Mouse (Mus musculus) stomach, embryonic 15.5 days (tissue): ENCODE data around the gene Akr1a1. TPM values are rescaled to one million over a fixed set of nuclear protein-coding genes. Genes with fewer than 3 reads are reported as not detected.

ENCODE experiments used
- ATAC-seq: fragments of 200-750 bp; cut with Nextera tagmentation; 2 replicates; pipeline ENCODE4 v1.8.0; 2017; ENCODE audit warnings: low read depth, moderate number of reproducible peaks, moderate TSS enrichment; ENCODE audit not compliant: insufficient read depth, low FRiP score
- H3K27ac ChIP-seq: fragments of 300-500 bp; sonication (generic); 2 replicates; pipeline ENCODE4 v1.5.1; 2015; ENCODE audit warnings: mild to moderate bottlenecking, inconsistent platforms
- H3K27me3 ChIP-seq: fragments of 300-500 bp; sonication (generic); replicated peaks from 2 replicates; pipeline ENCODE4 v1.6.1; 2015; ENCODE audit warnings: inconsistent platforms
- H3K36me3 ChIP-seq: fragments of 300-500 bp; sonication (generic); 2 replicates; pipeline ENCODE4 v1.6.1; 2015; ENCODE audit warnings: inconsistent platforms
- H3K4me1 ChIP-seq: fragments of 300-500 bp; sonication (generic); 2 replicates; pipeline ENCODE4 v1.6.1; 2015; ENCODE audit warnings: inconsistent platforms
- H3K4me2 ChIP-seq: fragments of 300-500 bp; sonication (generic); 2 replicates; pipeline ENCODE4 v1.6.1; 2015; ENCODE audit warnings: mild to moderate bottlenecking, inconsistent platforms
- H3K4me3 ChIP-seq: fragments of 300-500 bp; sonication (generic); replicated peaks from 2 replicates; pipeline ENCODE4 v1.5.1; 2015; ENCODE audit warnings: inconsistent platforms
- H3K9ac ChIP-seq: fragments of 300-500 bp; sonication (generic); 2 replicates; pipeline ENCODE4 v1.6.1; 2015; ENCODE audit warnings: inconsistent platforms
- H3K9me3 ChIP-seq: fragments of 300-500 bp; sonication (generic); 2 replicates; pipeline ENCODE4 v1.6.1; 2016; ENCODE audit warnings: inconsistent platforms
- WGBS: fragments of 180-500 bp; shearing (Covaris S2); methylation state at CpG from one replicate; pipeline ENCODE4 v1.1.7; 2015; 5-methylcytosine and 5-hydroxymethylcytosine counted together
- polyA plus RNA-seq: library from polyadenylated mRNA; unstranded; fragments of >200 nt; fragmentation: Nextera tagmentation; extraction: Ambion mirVana; gene quantifications from 2 replicates; pipeline ENCODE4 v1.2.1, GENCODE M21; 2015

Akr1a1 gene
- polyA plus RNA-seq, 1 experiment from 2014 or later, result 731 TPM

DNA sequence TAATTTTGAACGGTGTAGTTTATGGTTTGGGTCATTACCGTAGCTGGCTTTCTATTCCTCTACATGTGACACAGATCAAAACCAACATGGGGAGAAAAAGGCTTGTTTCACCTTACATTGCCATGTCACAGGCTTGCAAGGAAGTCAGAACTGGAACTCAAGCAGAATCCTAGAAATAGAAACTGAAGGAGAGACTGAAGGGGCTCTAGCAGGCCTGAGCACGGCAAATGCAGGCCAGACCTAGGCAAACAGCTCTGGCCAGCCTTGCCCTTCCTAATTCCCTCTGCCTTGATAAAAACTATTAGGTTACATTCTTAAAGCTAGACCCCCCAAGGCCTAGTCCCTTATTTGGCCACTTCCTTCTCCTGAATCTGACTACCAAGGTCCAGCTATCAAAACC is 4.2 kb upstream of the Akr1a1 start:
- WGBS, result 70% methylated on average over 3 of the region's 3 CpGs
- H3K36me3 ChIP-seq, result no peaks in the 10 kb centered on the region
- H3K27me3 ChIP-seq, result no peaks in the 10 kb centered on the region
- no peak overlapping the region for H3K27ac ChIP-seq
- H3K4me2 ChIP-seq, result no peak overlapping the region
- no peak for ATAC-seq
- H3K9ac ChIP-seq, result no peak overlapping the region
- no peak overlapping the region for H3K4me3 ChIP-seq
- no peaks in the 10 kb centered on the region for H3K9me3 ChIP-seq
- H3K4me1 ChIP-seq, result no peaks in the 10 kb centered on the region

DNA sequence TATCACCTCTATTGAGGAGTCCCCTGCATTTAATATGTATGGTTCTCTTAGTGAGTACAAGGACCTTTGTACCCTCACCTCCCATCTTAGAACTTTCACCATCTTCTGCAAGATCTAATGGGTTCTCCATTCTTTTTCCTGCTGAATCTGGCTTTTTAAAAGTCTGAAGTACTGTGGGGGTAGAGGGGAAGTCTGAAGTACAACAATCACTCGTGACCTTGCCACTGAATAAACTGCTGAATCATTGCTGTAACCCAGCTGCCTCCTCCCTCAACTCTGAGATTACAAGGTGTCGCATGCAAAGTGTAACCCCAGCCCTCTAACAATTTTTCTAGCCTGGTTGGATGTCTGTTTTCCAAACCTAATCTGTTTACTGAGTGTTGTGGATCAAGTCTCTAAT is 3.6 kb upstream of the Akr1a1 start:
- 47% methylated on average over 2 of the region's 2 CpGs for WGBS
- Histone ChIP-seq H3K27ac (no peak overlapping the region), H3K4me3 (no peak overlapping the region), H3K4me2 (no peak overlapping the region), H3K9ac (no peak overlapping the region), H3K9me3 (no peaks in the 10 kb centered on the region), H3K36me3 (no peaks in the 10 kb centered on the region), H3K27me3 (no peaks in the 10 kb centered on the region), H3K4me1 (peaks cover 2% of the 10 kb centered on the region; the same call in 1 of the 2 replicates)
- no peak for ATAC-seq

DNA sequence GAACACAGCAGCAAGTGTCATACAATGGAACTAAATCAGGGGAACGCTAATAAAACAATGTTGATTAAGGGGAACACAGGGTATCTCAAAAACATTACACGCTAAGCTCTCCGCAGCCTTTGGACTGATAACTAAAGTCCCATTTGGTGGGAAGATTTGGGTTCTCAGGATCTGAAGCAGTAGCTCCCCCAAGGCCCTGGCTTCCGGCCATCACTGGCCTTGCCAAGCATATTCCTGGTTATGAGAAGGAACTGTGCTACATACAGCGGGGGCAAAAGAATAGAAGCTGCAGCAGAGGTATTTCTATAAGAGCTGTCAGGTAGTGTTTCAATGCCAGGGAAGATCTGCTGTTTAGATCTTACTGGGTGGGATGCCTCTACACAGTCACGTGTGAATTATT is 1.7 kb upstream of the Akr1a1 start:
- no peak for ATAC-seq
- no peak overlapping the region for H3K27ac ChIP-seq
- no peak overlapping the region for H3K4me3 ChIP-seq
- H3K4me1 ChIP-seq, result peaks cover 10% of the 10 kb centered on the region; the same call in 1 of the 2 replicates
- no peak overlapping the region for H3K9ac ChIP-seq
- H3K4me2 ChIP-seq, result no peak overlapping the region
- no peaks in the 10 kb centered on the region for H3K36me3 ChIP-seq
- no peaks in the 10 kb centered on the region for H3K27me3 ChIP-seq
- 86% methylated on average over 6 of the region's 6 CpGs for WGBS
- no peaks in the 10 kb centered on the region for H3K9me3 ChIP-seq

DNA sequence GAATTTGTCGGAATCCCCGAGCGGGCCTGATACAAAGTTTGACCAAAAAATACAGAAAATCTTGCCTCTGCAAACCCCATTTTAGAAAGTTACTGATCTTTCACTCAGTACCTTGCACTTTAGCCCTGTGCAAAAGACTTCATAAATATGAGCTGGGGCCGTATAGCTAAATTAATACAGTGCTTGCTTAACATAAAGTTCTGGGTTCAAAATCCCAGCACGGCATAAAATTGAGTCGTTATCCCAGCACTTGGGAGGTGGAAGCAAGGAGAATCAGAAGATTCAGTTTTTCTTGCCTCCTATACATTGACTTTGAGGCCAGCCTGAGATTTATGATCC is 286 bp upstream of the Akr1a1 start:
- Histone ChIP-seq H3K9ac (peak overlapping the region; percentile 33; the same call in 1 of the 2 replicates), H3K27ac (peak overlapping the region; percentile 96), H3K4me3 (peak overlapping the region; percentile 88), H3K36me3 (no peaks in the 10 kb centered on the region), H3K4me2 (peak overlapping the region; percentile 53), H3K27me3 (no peaks in the 10 kb centered on the region), H3K4me1 (peaks cover 13% of the 10 kb centered on the region), H3K9me3 (no peaks in the 10 kb centered on the region)
- WGBS, result 8% methylated on average over 6 of the region's 6 CpGs
- no peak for ATAC-seq

DNA sequence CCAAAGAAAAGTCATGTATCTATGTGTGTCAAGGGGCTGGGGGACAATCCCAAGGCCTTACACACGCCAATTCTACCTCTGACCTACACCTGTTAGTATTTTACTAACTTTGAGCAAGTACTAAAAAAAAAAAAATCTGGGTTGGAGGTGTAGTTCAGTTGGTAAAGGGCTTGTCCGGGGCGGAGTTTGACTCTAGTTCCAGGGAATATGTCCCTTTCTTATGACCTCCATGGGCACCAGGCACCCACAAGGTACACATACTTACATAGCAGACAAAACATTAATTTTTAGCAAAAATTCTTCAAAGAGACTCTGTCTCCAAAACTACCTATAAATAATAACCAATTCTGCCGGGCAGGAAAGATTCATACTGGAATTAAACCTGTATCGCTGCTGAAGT is 1.1 kb downstream of the Akr1a1 start:
- Histone ChIP-seq H3K36me3 (no peaks in the 10 kb centered on the region), H3K4me1 (peaks cover 13% of the 10 kb centered on the region), H3K9ac (peak overlapping the region; percentile 85), H3K4me3 (peak overlapping the region; percentile 88), H3K27me3 (no peaks in the 10 kb centered on the region), H3K27ac (peak overlapping the region; percentile 96), H3K9me3 (no peaks in the 10 kb centered on the region), H3K4me2 (peak overlapping the region; percentile 74)
- no peak for ATAC-seq
- 33% methylated on average over 5 of the region's 5 CpGs for WGBS

DNA sequence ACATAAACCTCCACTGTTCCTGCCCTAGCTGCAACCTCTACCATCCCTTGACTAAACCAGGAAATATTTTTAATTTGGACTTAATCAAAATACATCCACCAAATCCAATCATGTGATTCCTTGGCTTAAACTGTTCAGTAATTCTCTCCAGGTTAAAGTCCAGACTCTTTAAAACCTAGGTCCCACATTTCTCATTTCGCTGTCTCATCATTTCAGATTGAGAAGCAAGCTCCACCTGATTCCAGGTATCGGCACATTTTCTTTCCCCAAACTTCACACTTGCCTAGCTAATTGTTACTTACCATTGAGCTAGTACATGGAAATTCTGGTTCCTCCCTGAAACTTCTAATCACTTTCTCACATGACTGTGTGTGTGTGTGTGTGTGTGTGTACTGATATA is 2.1 kb downstream of the Akr1a1 start:
- WGBS, result 96% methylated on average over 2 of the region's 2 CpGs
- peak overlapping the region; percentile 88; the same call in 1 of the 2 replicates for H3K4me3 ChIP-seq
- no peaks in the 10 kb centered on the region for H3K9me3 ChIP-seq
- no peaks in the 10 kb centered on the region for H3K27me3 ChIP-seq
- H3K4me2 ChIP-seq, result peak overlapping the region; percentile 74
- peaks cover 13% of the 10 kb centered on the region for H3K4me1 ChIP-seq
- H3K36me3 ChIP-seq, result 0 out of 2 replicates have a peak, but pooled peaks cover 2% of the 10 kb centered on the region
- ATAC-seq, result no peak
- H3K9ac ChIP-seq, result no peak overlapping the region
- no peak overlapping the region for H3K27ac ChIP-seq

DNA sequence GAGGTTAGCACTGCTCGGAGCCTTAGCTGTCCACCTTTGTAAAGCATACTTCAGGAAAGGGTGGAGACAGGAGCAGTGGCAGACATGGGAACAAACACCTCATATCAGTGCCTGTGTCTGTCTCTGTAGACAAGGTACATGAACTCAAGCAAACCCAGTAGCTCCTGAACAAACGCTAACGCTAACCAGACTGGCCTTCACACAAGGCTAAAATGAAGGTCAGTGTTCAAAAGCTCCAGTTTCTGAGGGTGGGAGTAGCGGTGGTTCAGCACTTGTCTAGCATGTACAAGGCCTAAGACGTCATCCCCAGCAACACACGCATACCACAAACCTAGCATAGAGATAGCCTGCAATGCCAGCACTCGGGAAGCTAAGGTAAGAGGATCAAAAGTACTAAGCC is 5.9 kb downstream of the Akr1a1 start:
- 82% methylated on average over 7 of the region's 7 CpGs for WGBS
- H3K4me1 ChIP-seq, result peaks cover 13% of the 10 kb centered on the region
- no peak overlapping the region for H3K4me3 ChIP-seq
- ATAC-seq, result no peak
- H3K36me3 ChIP-seq, result peaks cover 28% of the 10 kb centered on the region
- H3K4me2 ChIP-seq, result no peak overlapping the region
- H3K27me3 ChIP-seq, result no peaks in the 10 kb centered on the region
- no peak overlapping the region for H3K9ac ChIP-seq
- H3K27ac ChIP-seq, result no peak overlapping the region
- no peaks in the 10 kb centered on the region for H3K9me3 ChIP-seq

DNA sequence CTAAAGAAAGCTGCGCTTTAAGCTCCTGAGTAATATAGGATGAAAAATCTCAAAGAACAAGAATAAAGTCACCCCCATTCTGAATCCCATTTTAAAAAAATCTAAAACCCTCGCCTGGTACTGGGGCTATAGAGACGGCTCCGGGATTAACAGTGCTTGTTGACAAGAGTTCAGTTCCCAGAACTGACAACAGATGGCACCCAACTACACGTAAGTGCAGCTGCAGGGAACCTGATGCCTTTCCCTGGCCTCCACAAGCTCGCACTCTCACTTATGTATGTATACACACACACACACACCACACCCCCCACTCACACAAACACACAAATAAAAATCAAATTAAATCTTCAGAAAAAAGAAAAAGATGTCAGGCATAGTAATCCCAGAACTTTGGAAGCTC is 7.2 kb downstream of the Akr1a1 start:
- no peak for ATAC-seq
- Histone ChIP-seq H3K9ac (no peak overlapping the region), H3K9me3 (no peaks in the 10 kb centered on the region), H3K27ac (no peak overlapping the region), H3K4me2 (no peak overlapping the region), H3K4me3 (no peak overlapping the region), H3K4me1 (peaks cover 8% of the 10 kb centered on the region), H3K27me3 (no peaks in the 10 kb centered on the region), H3K36me3 (peaks cover 37% of the 10 kb centered on the region)
- WGBS, result 47% methylated on average over 6 of the region's 6 CpGs

DNA sequence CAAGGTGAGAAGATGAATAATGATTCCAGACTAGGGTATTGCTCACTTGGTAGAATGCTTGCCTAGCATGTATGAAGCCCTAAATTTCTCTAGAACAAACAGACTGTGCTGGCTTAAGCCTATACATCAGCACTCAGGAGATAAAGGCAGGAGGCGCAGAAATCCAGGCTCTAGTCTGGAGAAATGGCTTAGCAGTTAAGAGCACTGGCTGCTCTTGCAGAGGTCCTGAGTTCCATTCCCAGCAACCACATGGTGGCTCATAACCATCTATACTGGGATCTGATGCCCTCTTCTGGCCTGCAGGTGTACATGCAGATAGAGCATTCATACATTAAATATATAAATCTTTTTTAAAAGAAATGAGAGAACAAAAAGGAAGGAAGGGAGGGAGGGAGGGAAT is 9.4 kb downstream of the Akr1a1 start:
- no peak for ATAC-seq
- peaks cover 55% of the 10 kb centered on the region for H3K36me3 ChIP-seq

DNA sequence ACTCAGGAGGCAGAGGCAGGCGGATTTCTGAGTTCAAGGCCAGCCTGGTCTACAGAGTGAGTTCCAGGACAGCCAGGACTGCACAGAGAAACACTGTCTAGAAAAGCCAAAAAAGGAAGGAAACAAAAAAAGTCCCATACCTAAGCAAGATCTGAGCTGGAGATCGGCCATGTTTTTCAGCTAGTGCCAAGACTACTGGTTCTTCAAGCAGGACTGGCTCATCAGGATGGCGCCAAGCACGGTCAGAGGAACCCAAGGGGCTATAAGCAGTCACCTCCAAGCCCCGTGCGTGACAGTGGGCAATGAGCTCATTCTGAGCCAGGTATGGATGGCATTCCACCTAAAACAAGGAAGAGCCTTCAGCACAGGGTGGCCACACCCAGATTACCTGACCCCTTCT is 12.7 kb downstream of the Akr1a1 start:
- ATAC-seq, result 0 out of 2 replicates have a peak, but pooled peaks have one; percentile 35
- Histone ChIP-seq H3K9ac (no peak overlapping the region), H3K27me3 (no peaks in the 10 kb centered on the region), H3K4me2 (no peak overlapping the region), H3K4me1 (no peaks in the 10 kb centered on the region), H3K9me3 (no peaks in the 10 kb centered on the region), H3K36me3 (peaks cover 82% of the 10 kb centered on the region), H3K4me3 (no peak overlapping the region), H3K27ac (no peak overlapping the region)
- whole genome bisulfite sequencing, result 93% methylated on average over 6 of the region's 6 CpGs

More for the DNA sequence above, 9.4 kb downstream of the Akr1a1 start:
- no peaks in the 10 kb centered on the region for H3K9me3 ChIP-seq
- no peak overlapping the region for H3K4me3 ChIP-seq
- 97% methylated on average over 1 of the region's 1 CpGs for WGBS
- no peak overlapping the region for H3K9ac ChIP-seq
- H3K27ac ChIP-seq, result no peak overlapping the region
- H3K27me3 ChIP-seq, result no peaks in the 10 kb centered on the region
- no peak overlapping the region for H3K4me2 ChIP-seq
- no peaks in the 10 kb centered on the region; the same call in 1 of the 2 replicates for H3K4me1 ChIP-seq

DNA sequence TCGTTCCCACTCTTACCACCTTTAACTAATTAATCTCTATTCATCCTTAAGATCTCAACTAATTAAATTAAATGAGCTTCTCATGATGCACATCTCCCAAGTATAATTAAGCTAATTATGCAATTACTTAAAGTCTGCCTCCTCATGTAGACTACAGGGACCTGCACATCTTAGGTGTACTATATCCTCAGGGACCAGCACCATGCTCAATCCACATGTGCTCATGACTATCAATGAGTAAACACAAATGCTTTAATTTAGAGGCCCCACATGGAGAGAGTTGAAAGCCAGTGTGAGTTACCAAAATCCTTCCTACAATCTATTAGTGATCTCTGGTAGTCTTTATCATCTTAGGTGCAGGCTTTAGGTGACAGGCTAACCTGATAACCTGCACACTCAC is 16.3 kb downstream of the Akr1a1 start:
- Histone ChIP-seq H3K4me2 (no peak overlapping the region), H3K4me1 (no peaks in the 10 kb centered on the region), H3K27ac (no peak overlapping the region), H3K27me3 (no peaks in the 10 kb centered on the region), H3K4me3 (no peak overlapping the region), H3K9me3 (no peaks in the 10 kb centered on the region), H3K9ac (no peak overlapping the region), H3K36me3 (peaks cover 57% of the 10 kb centered on the region)
- 93% methylated on average over 1 of the region's 1 CpGs for WGBS
- ATAC-seq, result no peak

DNA sequence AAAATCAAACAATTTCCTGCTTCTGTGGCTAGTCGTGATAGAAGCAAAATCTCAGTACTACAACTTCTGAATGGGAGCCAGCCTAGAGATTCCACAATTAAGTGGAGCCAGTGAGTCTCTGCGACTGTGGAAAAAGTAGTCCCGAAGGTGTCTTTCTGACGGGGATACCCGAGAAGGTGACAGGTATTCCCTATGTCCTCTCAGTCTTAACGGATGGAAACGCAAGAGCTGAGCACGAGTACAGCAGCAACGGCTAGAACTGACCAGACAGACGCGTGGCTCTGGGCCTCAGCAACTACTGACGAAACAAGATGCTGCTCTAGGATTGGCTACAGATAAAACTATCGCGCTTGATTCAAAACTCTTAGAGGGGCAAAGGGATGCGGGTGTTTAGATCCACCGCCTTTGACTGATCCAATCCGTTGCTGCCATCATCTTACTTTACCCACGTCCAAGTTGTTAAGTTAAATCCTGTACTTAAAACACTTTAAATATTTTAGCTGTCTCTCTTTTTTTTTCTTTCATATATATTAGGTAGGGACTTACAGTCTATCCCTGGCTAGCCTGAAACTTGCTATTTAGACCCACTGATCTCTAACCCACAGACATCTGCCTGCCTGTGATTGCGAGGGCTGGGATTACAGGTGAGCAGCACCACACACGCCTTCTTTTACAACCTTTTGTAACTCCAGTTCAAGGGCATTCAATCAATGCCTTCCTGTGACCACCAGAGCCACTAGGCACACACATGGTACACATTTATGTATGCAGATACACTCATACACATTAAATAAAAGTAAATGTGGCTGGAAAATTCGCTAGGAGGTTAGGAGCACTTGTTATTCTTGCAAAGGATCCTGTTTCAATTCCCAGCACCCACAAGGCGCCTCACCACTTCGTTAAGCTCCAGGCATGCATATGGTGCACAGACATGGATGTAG is 23.5 kb downstream of the Akr1a1 start, which contains the start of gene Nasp:
Nasp (minus strand) TSS at position 220 of the 941 bp plus-strand sequence.
- no peaks in the 10 kb centered on the region for H3K9me3 ChIP-seq
- H3K27me3 ChIP-seq, result no peaks in the 10 kb centered on the region
- 0 out of 2 replicates have a peak, but pooled peaks cover under 1% of the 10 kb centered on the region for H3K36me3 ChIP-seq
- peak; percentile 91 for ATAC-seq
- H3K27ac ChIP-seq, result peak within 1 kb of the TSS; percentile 96
- 7% methylated on average over 23 of the region's 23 CpGs for WGBS
- H3K4me2 ChIP-seq, result peak within 1 kb of the TSS; percentile 67
- peak within 1 kb of the TSS; percentile 97 for H3K4me3 ChIP-seq
- peak within 1 kb of the TSS; percentile 94 for H3K9ac ChIP-seq
- peaks cover 16% of the 10 kb centered on the region for H3K4me1 ChIP-seq
